Mouse (Mus musculus): ENCODE measurements around the gene Olfr392. TPM values are rescaled to one million over a fixed set of nuclear protein-coding genes. Genes with fewer than 3 reads are reported as not detected.

Gene Olfr392
- polyA plus RNA-seq (2012; rRNA removed): not detected in 2 replicates

DNA sequence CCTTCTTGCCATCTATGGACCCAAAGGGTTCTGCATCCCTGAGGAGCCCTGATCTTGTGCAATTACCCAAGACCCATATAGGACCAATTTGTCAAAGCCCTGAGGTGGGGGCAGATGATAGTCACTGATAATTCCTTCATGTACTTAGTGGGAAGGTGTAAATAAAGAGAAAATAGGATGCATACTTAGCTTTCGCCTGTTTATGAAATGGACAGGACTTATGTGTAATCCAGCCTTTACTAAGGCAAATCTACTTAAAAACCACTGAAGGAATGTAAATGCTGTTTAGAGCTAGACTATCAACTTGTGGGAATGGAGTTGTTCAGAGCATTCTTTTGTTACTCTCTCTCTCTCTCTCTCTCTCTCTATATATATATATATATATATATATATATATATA, at the start of gene Olfr392:
Olfr392 (minus strand) TSS at position 101 of the 400 bp plus-strand sequence.
- Histone ChIP-seq H3K27me3 (ENCODE audit: control insufficient read depth, insufficient read depth, low read length) (no peaks in the 10 kb centered on the region), H3K4me1 (ENCODE audit: control insufficient read depth, insufficient read depth, low read length) (no peaks in the 10 kb centered on the region), H3K27ac (ENCODE audit: control insufficient read depth, insufficient read depth, low read depth, low read length) (no peak within 1 kb of the TSS), H3K4me3 (ENCODE audit: control insufficient read depth, low read depth, low read length) (no peak within 1 kb of the TSS), H3K36me3 (ENCODE audit: control insufficient read depth, insufficient read depth, low read length) (no peaks in the 10 kb centered on the region)
- TF ChIP-seq POLR2A (IDR thresholded peaks at IDR 0.05; ENCODE audit: control insufficient read depth, low read depth, low read length): no peak
- no peak for TF ChIP-seq CTCF (IDR thresholded peaks at IDR 0.05; ENCODE audit: control insufficient read depth, insufficient read depth, insufficient replicate concordance, low read depth, low read length)

DNA sequence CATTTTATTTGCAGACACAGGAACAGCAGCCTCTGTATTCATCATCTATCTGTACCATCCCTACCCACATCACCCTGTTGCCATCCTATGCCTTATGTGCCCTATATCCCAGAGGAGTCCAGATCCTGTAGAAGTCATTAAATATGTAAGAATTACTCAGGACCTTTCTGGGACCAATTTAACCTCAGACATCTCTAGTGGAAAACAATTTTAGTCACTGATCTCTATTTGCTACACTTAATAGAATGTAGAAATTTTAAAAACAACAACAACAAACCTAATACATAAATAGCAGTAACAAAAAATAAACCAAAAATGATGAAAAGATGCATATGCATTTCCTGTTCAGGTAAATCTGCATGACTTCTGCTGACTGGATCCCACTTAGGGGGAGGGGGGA, 34.5 kb upstream of the Olfr392 start, which contains the start of gene Olfr393:
Olfr393 (minus strand) TSS at position 101 of the 400 bp plus-strand sequence.
- no peak for TF ChIP-seq POLR2A (IDR thresholded peaks at IDR 0.05; ENCODE audit: control insufficient read depth, low read depth, low read length)
- TF ChIP-seq CTCF (IDR thresholded peaks at IDR 0.05; ENCODE audit: control insufficient read depth, insufficient read depth, insufficient replicate concordance, low read depth, low read length): no peak
- H3K4me3 ChIP-seq (ENCODE audit: control insufficient read depth, low read depth, low read length): no peak within 1 kb of the TSS
- no peak within 1 kb of the TSS for H3K27ac ChIP-seq (ENCODE audit: control insufficient read depth, insufficient read depth, low read depth, low read length)
- H3K27me3 ChIP-seq (ENCODE audit: control insufficient read depth, insufficient read depth, low read length): no peaks in the 10 kb centered on the region
- H3K36me3 ChIP-seq (ENCODE audit: control insufficient read depth, insufficient read depth, low read length): no peaks in the 10 kb centered on the region
- no peaks in the 10 kb centered on the region for H3K4me1 ChIP-seq (ENCODE audit: control insufficient read depth, insufficient read depth, low read length)

DNA sequence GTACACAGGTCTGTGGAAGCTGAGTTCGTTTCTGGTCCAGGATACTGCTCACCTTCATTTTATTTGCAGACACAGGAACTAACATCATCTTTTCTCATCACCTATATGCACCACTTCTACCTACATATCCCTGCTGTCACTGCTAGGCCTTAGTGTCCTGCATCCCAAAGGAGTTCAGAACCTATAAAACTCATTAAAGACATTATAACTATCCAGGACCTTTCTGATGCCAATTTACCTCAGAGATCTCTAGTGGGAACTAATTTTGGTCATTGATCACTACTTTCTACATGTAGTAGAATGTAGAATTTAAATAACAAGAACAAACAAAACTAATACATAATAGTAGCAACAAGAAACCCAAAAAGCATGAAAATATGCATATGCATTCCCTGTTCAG, 13.9 kb downstream of the Olfr392 start, which contains the start of gene Olfr391-ps:
Olfr391-ps (minus strand) TSS at position 101 of the 400 bp plus-strand sequence.
- Histone ChIP-seq H3K27ac (ENCODE audit: control insufficient read depth, insufficient read depth, low read depth, low read length) (no peak within 1 kb of the TSS), H3K4me1 (ENCODE audit: control insufficient read depth, insufficient read depth, low read length) (no peaks in the 10 kb centered on the region), H3K27me3 (ENCODE audit: control insufficient read depth, insufficient read depth, low read length) (no peaks in the 10 kb centered on the region), H3K36me3 (ENCODE audit: control insufficient read depth, insufficient read depth, low read length) (no peaks in the 10 kb centered on the region), H3K4me3 (ENCODE audit: control insufficient read depth, low read depth, low read length) (no peak within 1 kb of the TSS)
- TF ChIP-seq CTCF (IDR thresholded peaks at IDR 0.05; ENCODE audit: control insufficient read depth, insufficient read depth, insufficient replicate concordance, low read depth, low read length) (no peak), POLR2A (IDR thresholded peaks at IDR 0.05; ENCODE audit: control insufficient read depth, low read depth, low read length) (no peak)

DNA sequence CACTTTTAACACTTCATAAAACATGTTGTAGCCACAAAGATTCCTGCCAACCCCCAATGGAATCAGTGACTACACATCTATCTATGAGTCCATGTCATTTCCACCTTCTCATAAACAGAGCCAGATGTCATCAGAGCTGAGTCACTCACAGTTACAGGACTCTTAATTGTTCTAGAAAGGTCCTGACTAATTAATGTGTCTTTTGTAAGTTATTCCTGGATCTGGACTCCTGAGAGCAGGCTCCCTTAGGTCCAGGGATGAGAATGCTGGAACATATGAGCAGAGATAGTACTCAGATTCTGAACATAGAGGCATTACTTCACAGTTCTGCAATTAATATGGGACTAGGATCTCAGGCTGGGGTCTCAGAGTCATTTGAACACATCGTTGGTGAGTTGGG, 34.2 kb downstream of the Olfr392 start, which contains the start of gene Olfr390:
Olfr390 (plus strand) TSS at position 301 of the 400 bp plus-strand sequence.
- TF ChIP-seq POLR2A (IDR thresholded peaks at IDR 0.05; ENCODE audit: control insufficient read depth, low read depth, low read length) (no peak), CTCF (IDR thresholded peaks at IDR 0.05; ENCODE audit: control insufficient read depth, insufficient read depth, insufficient replicate concordance, low read depth, low read length) (no peak)
- H3K4me3 ChIP-seq (ENCODE audit: control insufficient read depth, low read depth, low read length): no peak within 1 kb of the TSS
- H3K36me3 ChIP-seq (ENCODE audit: control insufficient read depth, insufficient read depth, low read length): no peaks in the 10 kb centered on the region
- no peak within 1 kb of the TSS for H3K27ac ChIP-seq (ENCODE audit: control insufficient read depth, insufficient read depth, low read depth, low read length)
- no peaks in the 10 kb centered on the region for H3K4me1 ChIP-seq (ENCODE audit: control insufficient read depth, insufficient read depth, low read length)
- H3K27me3 ChIP-seq (ENCODE audit: control insufficient read depth, insufficient read depth, low read length): no peaks in the 10 kb centered on the region

DNA sequence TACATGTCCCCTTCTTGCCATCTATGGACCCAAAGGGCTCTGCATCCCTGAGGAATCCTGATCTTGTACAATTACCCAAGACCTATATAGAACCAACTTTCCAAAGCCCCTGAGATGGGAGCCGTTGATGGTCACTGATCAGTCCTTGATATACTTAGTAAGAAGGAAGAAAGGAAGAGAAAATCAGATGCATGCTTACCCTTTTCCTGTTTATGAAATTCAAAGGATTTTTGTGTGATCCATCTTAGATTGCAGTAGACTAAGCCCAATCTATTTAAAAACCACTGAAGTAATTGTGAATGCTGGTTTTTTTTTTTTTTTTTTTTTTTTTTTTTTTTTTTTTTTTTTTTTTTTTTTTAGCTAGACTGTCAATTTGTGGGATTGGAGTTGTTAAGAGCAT, 36.2 kb downstream of the Olfr392 start, which contains the start of gene Olfr389:
Olfr389 (minus strand) TSS at position 101 of the 400 bp plus-strand sequence.
- Histone ChIP-seq H3K27ac (ENCODE audit: control insufficient read depth, insufficient read depth, low read depth, low read length) (no peak within 1 kb of the TSS), H3K4me3 (ENCODE audit: control insufficient read depth, low read depth, low read length) (no peak within 1 kb of the TSS), H3K27me3 (ENCODE audit: control insufficient read depth, insufficient read depth, low read length) (no peaks in the 10 kb centered on the region), H3K36me3 (ENCODE audit: control insufficient read depth, insufficient read depth, low read length) (no peaks in the 10 kb centered on the region), H3K4me1 (ENCODE audit: control insufficient read depth, insufficient read depth, low read length) (no peaks in the 10 kb centered on the region)
- TF ChIP-seq CTCF (IDR thresholded peaks at IDR 0.05; ENCODE audit: control insufficient read depth, insufficient read depth, insufficient replicate concordance, low read depth, low read length): no peak
- no peak for TF ChIP-seq POLR2A (IDR thresholded peaks at IDR 0.05; ENCODE audit: control insufficient read depth, low read depth, low read length)

Other genes with a start within 250 kb of the Olfr392 start
- gene Olfr385, start 224.0 kb downstream of the Olfr392 start, polyA plus RNA-seq (2012; rRNA removed): not detected in 2 replicates
- gene Olfr384, start 218.5 kb downstream of the Olfr392 start, polyA plus RNA-seq (2012; rRNA removed): not detected in 2 replicates
- gene Zfp735, start 128.3 kb downstream of the Olfr392 start, polyA plus RNA-seq (2012; rRNA removed): 1.7 and 2.2 TPM in 2 replicates
- not detected in 2 replicates for gene Olfr389, start 36.3 kb downstream of the Olfr392 start, polyA plus RNA-seq (2012; rRNA removed)
- gene Olfr390, start 34.1 kb downstream of the Olfr392 start, polyA plus RNA-seq (2012; rRNA removed): not detected in 2 replicates
- not detected in 2 replicates for gene Olfr391-ps, start 14.0 kb downstream of the Olfr392 start, polyA plus RNA-seq (2012; rRNA removed)
- gene Olfr393, start 34.4 kb upstream of the Olfr392 start, polyA plus RNA-seq (2012; rRNA removed): not detected in 2 replicates
- gene Olfr394, start 73.7 kb upstream of the Olfr392 start, polyA plus RNA-seq (2012; rRNA removed): not detected in 2 replicates
- not detected in 2 replicates for gene Olfr395, start 92.2 kb upstream of the Olfr392 start, polyA plus RNA-seq (2012; rRNA removed)
- gene Olfr23, start 119.6 kb upstream of the Olfr392 start, polyA plus RNA-seq (2012; rRNA removed): 1.6 and 2.9 TPM in 2 replicates
- not detected in 2 replicates for gene Olfr397, start 143.8 kb upstream of the Olfr392 start, polyA plus RNA-seq (2012; rRNA removed)
- 0.07 and 0.19 TPM in 2 replicates for gene Olfr398, start 173.4 kb upstream of the Olfr392 start, polyA plus RNA-seq (2012; rRNA removed)
- not detected in 2 replicates for gene Olfr139, start 239.5 kb upstream of the Olfr392 start, polyA plus RNA-seq (2012; rRNA removed)
- not detected in 2 replicates for gene Olfr399, start 239.6 kb upstream of the Olfr392 start, polyA plus RNA-seq (2012; rRNA removed)